Mouse (Mus musculus) kidney, adult 9 months (tissue): ENCODE data around the gene Olfr140.

Source experiments
- DNase-seq: peaks from one replicate; pipeline ENCODE4 v3.0.0; 2022

The Olfr140 gene

GRCm38 (mm10) chr2:90063494-90063893, at the start of gene Olfr140:
Gene Olfr140, minus strand, starts transcription at chr2:90063594.
- DNase-seq = no peak

- DNase-seq = no peak
Measured at GRCm38 (mm10) chr2:90070065-90070464, 6.7 kb upstream of the Olfr140 start.

- no peak for DNase-seq
Measured at GRCm38 (mm10) chr2:90035037-90035436, 28.4 kb downstream of the Olfr140 start, which contains the start of gene Olfr1265. Gene Olfr1265, plus strand, starts transcription at chr2:90035337.

DNA sequence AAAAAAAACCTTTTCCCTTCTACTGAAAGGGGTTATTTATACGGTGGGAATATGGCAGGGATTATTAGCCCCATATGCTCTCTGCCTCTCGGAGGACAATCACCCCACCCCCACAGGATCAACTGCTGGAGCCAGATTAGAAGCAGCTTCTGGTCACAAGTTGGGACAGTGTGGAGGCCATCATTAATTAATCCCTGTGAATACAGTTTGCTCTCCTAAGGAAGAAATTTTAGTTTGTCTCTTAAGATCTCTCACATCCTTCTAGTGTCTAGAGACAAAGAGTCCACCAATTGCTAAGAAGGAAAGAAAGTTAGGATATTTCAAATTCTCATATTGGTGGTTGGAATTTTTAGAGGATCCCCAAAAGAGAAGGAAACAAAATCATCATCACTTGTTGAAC, 37.9 kb downstream of the Olfr140 start, which contains the start of gene Olfr1264:
Gene Olfr1264, minus strand, starts transcription at position 101 of the 400 bp plus-strand sequence.
- no peak for DNase-seq

GRCm38 (mm10) chr2:90011831-90012230, 51.6 kb downstream of the Olfr140 start, which contains the start of gene Olfr1263:
Gene Olfr1263, plus strand, starts transcription at chr2:90012131.
- no peak for DNase-seq

- no peak for DNase-seq
Measured at GRCm38 (mm10) chr2:89999845-90000244, 63.5 kb downstream of the Olfr140 start, which contains the start of gene Olfr1262. Gene Olfr1262, plus strand, starts transcription at chr2:90000145.
